Mouse (Mus musculus) myocyte (in vitro differentiated cells): Measurements from ENCODE around the gene Aacs. TPM values are rescaled to one million over a fixed set of nuclear protein-coding genes. Genes with fewer than 3 reads are reported as not detected.

Source experiments
- H3K27me3 ChIP-seq: one replicate; pipeline ENCODE4 v1.6.1; 2011; ENCODE audit not compliant: control insufficient read depth, insufficient read depth, insufficient read length
- H3K36me3 ChIP-seq: one replicate; pipeline ENCODE4 v1.6.1; 2011; ENCODE audit not compliant: control insufficient read depth, insufficient read depth
- H3K4me2 ChIP-seq: one replicate; pipeline ENCODE4 v1.6.1; 2011; ENCODE audit warnings: low read depth, control low read depth
- H3K4me3 ChIP-seq: one replicate; pipeline ENCODE4 v1.5.1; 2011; ENCODE audit warnings: mild to moderate bottlenecking, control low read depth, moderate library complexity
- H3K79me2 ChIP-seq: one replicate; pipeline ENCODE4 v1.6.1; 2011; ENCODE audit not compliant: control insufficient read depth, insufficient read depth
- H3ac ChIP-seq: one replicate; pipeline ENCODE4 v1.6.1; 2011; ENCODE audit not compliant: control insufficient read depth, insufficient read length
- CEBPB ChIP-seq: IDR thresholded peaks from 2 replicates; pipeline ENCODE4 v1.6.1; 2011; ENCODE audit warnings: mild to moderate bottlenecking, moderate library complexity; ENCODE audit not compliant: poor library complexity, insufficient read depth, severe bottlenecking
- E2F4 ChIP-seq: IDR thresholded peaks from one replicate; pipeline ENCODE4 v1.6.1; 2011; ENCODE audit warnings: mild to moderate bottlenecking, control low read depth, moderate library complexity; ENCODE audit not compliant: insufficient read depth
- MAX ChIP-seq: IDR thresholded peaks from one replicate; pipeline ENCODE4 v1.6.1; 2011; ENCODE audit warnings: low read depth, mild to moderate bottlenecking, control low read depth
- MYOD1 ChIP-seq, 3 experiments: IDR thresholded peaks; one replicate each; pipeline ENCODE4 v1.6.1; 2011; ENCODE audit warnings: control low read depth in 2 of 3, low read depth in 2 of 3, mild to moderate bottlenecking in 2 of 3, moderate library complexity in 1 of 3; ENCODE audit not compliant: insufficient read length in 2 of 3, control insufficient read depth in 1 of 3
- MYOG ChIP-seq, 3 experiments: IDR thresholded peaks; one replicate each; pipeline ENCODE4 v1.6.1; 2011; ENCODE audit warnings: control low read depth in 2 of 3, low read depth in 2 of 3, mild to moderate bottlenecking in 2 of 3; ENCODE audit not compliant: insufficient read length in 2 of 3, control insufficient read depth in 1 of 3, insufficient read depth in 1 of 3
- POLR2A ChIP-seq: IDR thresholded peaks from one replicate; pipeline ENCODE4 v1.6.1; 2011; ENCODE audit warnings: low read depth, mild to moderate bottlenecking, control low read depth, moderate library complexity; ENCODE audit not compliant: insufficient read length
- POLR2AphosphoS2 ChIP-seq: IDR thresholded peaks from one replicate; pipeline ENCODE4 v1.6.1; 2011; ENCODE audit warnings: low read depth, control low read depth; ENCODE audit not compliant: insufficient read length
- REST ChIP-seq: IDR thresholded peaks from one replicate; pipeline ENCODE4 v1.6.1; 2011; ENCODE audit warnings: mild to moderate bottlenecking, control low read depth, moderate library complexity; ENCODE audit not compliant: insufficient read depth, insufficient read length
- SRF ChIP-seq: IDR thresholded peaks from one replicate; pipeline ENCODE4 v1.6.1; 2011; ENCODE audit warnings: low read depth; ENCODE audit not compliant: control insufficient read depth, insufficient read length
- TCF12 ChIP-seq: IDR thresholded peaks from one replicate; pipeline ENCODE4 v1.6.1; 2011; ENCODE audit warnings: mild to moderate bottlenecking, control low read depth; ENCODE audit not compliant: poor library complexity, insufficient read depth, severe bottlenecking
- TCF3 ChIP-seq: IDR thresholded peaks from one replicate; pipeline ENCODE4 v1.6.1; 2011; ENCODE audit warnings: low read depth, control low read depth; ENCODE audit not compliant: insufficient read length
- USF1 ChIP-seq: IDR thresholded peaks from one replicate; pipeline ENCODE4 v1.6.1; 2011; ENCODE audit warnings: low read depth, mild to moderate bottlenecking, control low read depth, moderate library complexity
- polyA plus RNA-seq: library from polyadenylated mRNA; unstranded; fragments of >200 nt; fragmentation: generic; extraction: Trizol; gene quantifications from one replicate; pipeline ENCODE4 v1.2.1, GENCODE M21; 2012; ENCODE audit warnings: missing spikeins

The Aacs gene
- polyA plus RNA-seq, 1 experiment, result 70.7 TPM

DNA sequence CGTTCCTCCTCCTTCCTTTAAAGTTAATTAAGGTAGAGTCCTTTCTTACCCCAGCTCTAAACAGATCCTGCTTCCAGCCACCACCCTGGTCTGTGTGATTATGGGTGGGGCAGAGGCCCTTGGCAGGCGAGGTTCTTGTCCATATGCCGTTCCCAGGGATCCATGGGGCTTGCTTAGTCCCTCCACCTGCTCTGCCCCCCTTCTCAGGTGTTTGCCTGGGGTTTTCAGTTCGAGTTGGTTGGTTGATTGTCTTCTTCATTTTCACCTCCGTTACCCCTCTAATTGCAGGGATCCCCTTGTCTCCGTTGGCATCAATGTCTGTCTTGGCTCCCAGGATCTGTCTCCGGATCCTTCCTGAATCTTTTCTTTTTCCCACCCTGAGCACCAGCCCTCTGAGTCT lies 1.2 kb downstream of the Aacs start:
- Histone ChIP-seq H3ac (peak overlapping the region; percentile 24), H3K4me2 (peak overlapping the region; percentile 89), H3K36me3 (no peaks in the 10 kb centered on the region), H3K79me2 (peaks cover 59% of the 10 kb centered on the region), H3K27me3 (no peaks in the 10 kb centered on the region), H3K4me3 (peak overlapping the region; percentile 85)
- TF ChIP-seq MAX, result no peak
- TF ChIP-seq E2F4, result no peak
- TF ChIP-seq POLR2AphosphoS2, result no peak
- TF ChIP-seq SRF, result no peak
- no peak for TF ChIP-seq POLR2A
- no peak for TF ChIP-seq REST
- TF ChIP-seq CEBPB, result no peak
- no peak for TF ChIP-seq MYOD1 (IDR thresholded peaks at IDR 0.05; ENCODE audit: control insufficient read depth in 1 of 3, insufficient read length in 2 of 3, low read depth in 2 of 3)
- TF ChIP-seq TCF12, result no peak

- H3K4me2 ChIP-seq, result peak overlapping the region; percentile 89
- no peaks in the 10 kb centered on the region for H3K27me3 ChIP-seq
- H3K4me3 ChIP-seq, result peak overlapping the region; percentile 85
- peaks cover 4% of the 10 kb centered on the region for H3K36me3 ChIP-seq
- H3K79me2 ChIP-seq, result peaks cover 66% of the 10 kb centered on the region
- no peak overlapping the region for H3ac ChIP-seq
- no peak for TF ChIP-seq E2F4
- TF ChIP-seq SRF, result no peak
- no peak for TF ChIP-seq USF1
Observed at GRCm38 (mm10) chr5:125477533-125477932, 1.9 kb downstream of the Aacs start.

- TF ChIP-seq SRF (no peak), E2F4 (no peak), MAX (no peak), MYOD1 (IDR thresholded peaks at IDR 0.05; ENCODE audit: control insufficient read depth in 1 of 3, insufficient read length in 2 of 3, low read depth in 2 of 3) (no peak), POLR2AphosphoS2 (no peak), MYOG (IDR thresholded peaks at IDR 0.05; ENCODE audit: control insufficient read depth in 1 of 3, insufficient read depth in 1 of 3, insufficient read length in 2 of 3, low read depth in 2 of 3) (no peak), CEBPB (no peak), REST (no peak), TCF3 (no peak)
- H3K4me2 ChIP-seq, result peak overlapping the region; percentile 89
Observed at GRCm38 (mm10) chr5:125478037-125478436, 2.4 kb downstream of the Aacs start.

GRCm38 (mm10) chr5:125479376-125479775 lies 3.8 kb downstream of the Aacs start:
- Histone ChIP-seq H3K36me3 (peaks cover 17% of the 10 kb centered on the region), H3K27me3 (no peaks in the 10 kb centered on the region), H3K4me2 (no peak overlapping the region), H3K4me3 (no peak overlapping the region), H3K79me2 (peaks cover 66% of the 10 kb centered on the region), H3ac (no peak overlapping the region)
- TF ChIP-seq TCF12 (no peak), POLR2AphosphoS2 (no peak), USF1 (no peak), CEBPB (no peak), E2F4 (no peak), TCF3 (no peak)

More at GRCm38 (mm10) chr5:125478037-125478436, 2.4 kb downstream of the Aacs start:
- Histone ChIP-seq H3K4me3 (peak overlapping the region; percentile 85), H3ac (no peak overlapping the region), H3K27me3 (no peaks in the 10 kb centered on the region), H3K36me3 (peaks cover 9% of the 10 kb centered on the region), H3K79me2 (peaks cover 66% of the 10 kb centered on the region)

DNA sequence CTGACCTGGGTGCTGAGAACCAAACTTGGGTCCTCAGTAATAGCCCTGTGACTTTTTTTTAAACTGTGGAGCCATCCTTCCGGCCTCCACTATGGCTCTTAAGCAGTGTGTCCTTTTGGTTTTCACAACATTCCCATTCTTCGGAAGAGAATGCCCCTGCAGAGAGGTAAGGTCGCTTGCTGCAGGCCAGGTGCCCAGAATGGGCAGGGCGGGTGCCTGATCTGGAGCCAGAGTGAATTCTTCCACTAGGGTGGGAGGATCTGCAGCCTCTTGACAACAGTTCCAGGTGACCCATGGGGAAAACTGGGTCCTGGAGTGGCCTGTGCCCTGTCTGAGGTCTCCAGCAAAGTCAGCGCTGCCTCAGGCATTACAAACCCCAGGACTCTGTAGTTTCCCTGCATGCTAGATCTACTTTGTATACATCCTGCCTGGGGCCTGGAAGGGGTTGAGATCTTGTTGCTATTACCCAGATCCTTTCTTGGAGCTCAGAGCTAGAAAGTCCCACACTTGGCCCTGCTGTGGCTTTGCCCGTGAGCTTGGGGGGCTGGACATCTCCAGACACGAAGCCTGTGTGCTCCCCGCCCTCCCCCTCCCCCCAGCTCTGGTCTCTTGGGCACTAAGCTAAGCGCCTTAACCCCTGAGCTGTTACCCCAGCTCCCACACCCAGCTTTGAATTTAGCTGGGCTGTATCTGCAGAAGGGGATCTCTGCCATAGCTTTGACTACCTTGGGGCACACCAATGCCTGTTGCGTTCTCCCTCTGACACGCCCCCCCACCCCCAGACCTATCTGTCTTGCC lies 5.0 kb downstream of the Aacs start:
- Histone ChIP-seq H3K4me2 (no peak overlapping the region), H3K36me3 (peaks cover 30% of the 10 kb centered on the region), H3K4me3 (no peak overlapping the region), H3K79me2 (peaks cover 69% of the 10 kb centered on the region), H3ac (no peak overlapping the region), H3K27me3 (no peaks in the 10 kb centered on the region)
- TF ChIP-seq TCF12 (no peak), E2F4 (no peak), USF1 (no peak), POLR2AphosphoS2 (no peak), TCF3 (no peak), MYOD1 (IDR thresholded peaks at IDR 0.05; ENCODE audit: control insufficient read depth in 1 of 3, insufficient read length in 2 of 3, low read depth in 2 of 3) (no peak), CEBPB (no peak), MYOG (IDR thresholded peaks at IDR 0.05; ENCODE audit: control insufficient read depth in 1 of 3, insufficient read depth in 1 of 3, insufficient read length in 2 of 3, low read depth in 2 of 3) (no peak), MAX (no peak), SRF (no peak), POLR2A (no peak), REST (no peak)
